Mouse (Mus musculus): ENCODE measurements at regions not wholly inside any gene's neighbourhood (a gene's known extent, or its start where the extent isn't known, plus 50 kb on each side); places are given as distances from the start of the nearest gene placed in this dataset.
A peak's percentile ranks its signal among the peaks of the same experiment; 100 is the strongest.

DNA sequence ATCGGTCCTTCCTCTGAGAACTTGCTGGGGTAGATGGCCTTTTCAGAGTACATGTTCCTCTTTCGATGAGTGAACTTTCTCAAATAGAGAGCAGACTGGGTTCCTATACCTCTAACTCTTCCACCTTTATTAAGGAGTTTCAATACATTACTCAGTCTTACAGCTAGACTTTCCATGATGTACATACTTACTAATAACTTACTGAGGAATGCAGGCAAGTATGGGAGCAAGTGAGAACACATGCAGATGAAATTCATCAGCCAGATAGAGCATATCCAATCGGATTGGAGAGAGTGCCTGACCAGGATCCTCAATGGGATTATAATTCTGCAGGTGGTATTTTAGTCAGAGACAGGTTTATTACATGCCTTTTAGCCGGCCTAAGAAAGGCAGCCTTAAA is 292.2 kb upstream of the Large1 start:
- no peak for DNase-seq (ENCODE audit: low read depth, low spot score)

DNA sequence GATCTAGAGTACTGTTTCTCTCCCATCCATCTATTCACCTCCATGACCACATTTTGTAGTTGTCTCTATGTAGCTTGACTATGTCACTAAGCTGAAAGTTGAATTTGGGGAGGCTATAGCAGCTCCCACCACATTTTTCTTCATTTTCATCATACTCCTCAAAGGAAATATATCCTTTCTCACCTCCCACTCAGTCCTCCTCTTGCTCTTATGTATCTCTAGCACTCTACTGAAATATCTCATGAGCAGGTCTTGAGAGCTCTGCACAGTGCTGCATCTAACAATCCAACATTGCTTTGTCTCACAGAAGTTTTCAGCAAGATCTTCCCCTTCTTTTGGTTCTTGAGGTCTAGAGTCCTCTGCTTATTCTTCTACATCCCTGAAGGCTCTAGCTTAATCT is 273.5 kb upstream of the Large1 start:
- DNase-seq (ENCODE audit: low read depth, low spot score): peak; percentile 73

DNA sequence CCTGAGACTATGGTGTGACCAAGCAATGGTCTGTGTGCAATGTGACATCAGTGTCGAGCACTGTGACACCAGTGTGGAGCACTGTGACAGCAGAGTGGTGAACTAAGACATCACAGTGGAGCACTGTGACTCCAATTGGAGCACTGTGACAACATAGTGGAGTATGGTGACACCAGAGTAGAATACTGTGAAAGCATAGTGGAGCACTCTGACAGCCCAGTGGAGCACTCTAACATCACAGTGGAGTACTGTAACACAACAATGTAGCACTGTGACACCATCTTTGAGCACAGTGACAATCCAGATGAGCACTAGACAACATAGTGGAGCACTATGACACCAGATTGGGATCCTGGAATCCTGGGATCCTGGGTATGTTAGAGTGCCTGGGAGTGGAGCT is 265.6 kb upstream of the Large1 start:
- no peak for DNase-seq (ENCODE audit: low read depth, low spot score)

DNA sequence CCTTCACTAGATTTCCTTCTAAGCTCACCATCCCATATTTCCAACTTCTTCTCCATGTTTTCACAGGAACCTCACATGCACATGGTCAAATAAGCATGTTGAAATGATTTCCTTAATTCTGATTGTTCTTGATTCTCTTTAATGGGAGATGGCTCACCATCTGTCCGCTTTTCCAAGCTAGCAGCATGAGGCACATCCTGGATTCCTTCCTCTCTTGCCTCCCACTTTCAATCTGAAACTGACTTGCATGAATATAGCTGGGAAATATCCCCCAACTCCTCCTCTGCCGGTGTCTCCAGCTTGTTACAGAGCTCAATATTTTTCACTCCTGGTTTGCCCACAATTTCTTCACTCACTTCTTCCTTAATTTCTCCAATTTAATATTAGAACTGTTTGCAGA is 261.3 kb upstream of the Large1 start:
- DNase-seq (ENCODE audit: low read depth, low spot score): peak; percentile 87

DNA sequence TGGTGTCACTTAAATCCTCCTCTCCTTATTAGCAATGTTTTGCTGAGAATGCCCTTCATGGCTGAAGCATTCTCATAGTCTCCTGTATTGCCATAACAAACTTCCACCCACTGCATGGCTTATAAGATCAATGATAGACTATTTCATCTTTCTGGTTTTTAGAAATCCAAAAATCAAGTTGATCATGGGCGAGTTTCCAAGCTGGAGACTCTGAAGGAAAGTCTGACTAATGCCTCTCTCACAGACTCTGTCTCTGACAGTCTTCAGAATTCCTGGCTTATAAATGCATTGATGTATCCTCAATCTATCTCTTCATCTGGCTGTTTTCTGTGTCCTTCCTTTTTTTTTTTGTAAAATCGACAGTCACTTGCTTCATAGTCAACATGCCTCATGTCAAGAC is 260.8 kb upstream of the Large1 start:
- DNase-seq (ENCODE audit: low read depth, low spot score): peak; percentile 67

DNA sequence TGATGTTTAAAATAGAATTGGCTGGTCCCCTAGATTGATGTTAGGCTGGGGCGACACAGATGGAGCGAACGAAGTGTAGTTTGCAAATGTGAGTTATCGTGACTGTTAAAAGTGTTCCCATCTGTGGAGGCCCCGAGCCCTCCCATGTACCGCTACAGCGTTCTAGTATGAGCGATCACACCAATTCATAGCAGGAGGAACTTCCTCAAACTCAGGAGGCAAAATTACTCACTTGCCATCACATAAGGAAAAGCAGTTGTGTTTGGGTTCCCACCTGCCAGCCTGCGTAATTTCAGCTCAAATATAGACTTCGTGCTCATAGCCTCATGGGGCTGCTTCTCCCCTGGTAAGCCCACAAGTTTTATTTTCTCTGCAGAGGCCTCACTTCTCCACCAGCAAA is 258.2 kb upstream of the Large1 start:
- DNase-seq (ENCODE audit: low read depth, low spot score): peak; percentile 93

DNA sequence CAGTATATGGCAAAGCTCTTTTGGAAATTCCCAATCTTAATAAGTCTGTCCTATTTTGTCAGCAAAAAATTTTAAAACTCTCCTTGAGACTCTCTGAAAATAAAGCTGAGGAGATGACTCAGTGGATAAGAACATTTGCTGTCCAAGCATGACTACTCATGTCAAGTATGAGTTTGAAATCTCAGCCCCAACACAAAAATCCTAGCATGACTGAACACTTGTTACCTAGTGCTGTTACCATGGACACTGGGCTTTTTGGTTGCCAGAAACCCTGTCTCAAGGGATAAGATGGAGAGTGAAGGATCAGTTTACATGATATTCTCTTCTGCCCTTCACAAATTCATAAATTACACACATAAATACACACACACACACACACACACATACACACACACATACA is 217.3 kb upstream of the Large1 start:
- DNase-seq (ENCODE audit: low read depth, low spot score): peak; percentile 48

DNA sequence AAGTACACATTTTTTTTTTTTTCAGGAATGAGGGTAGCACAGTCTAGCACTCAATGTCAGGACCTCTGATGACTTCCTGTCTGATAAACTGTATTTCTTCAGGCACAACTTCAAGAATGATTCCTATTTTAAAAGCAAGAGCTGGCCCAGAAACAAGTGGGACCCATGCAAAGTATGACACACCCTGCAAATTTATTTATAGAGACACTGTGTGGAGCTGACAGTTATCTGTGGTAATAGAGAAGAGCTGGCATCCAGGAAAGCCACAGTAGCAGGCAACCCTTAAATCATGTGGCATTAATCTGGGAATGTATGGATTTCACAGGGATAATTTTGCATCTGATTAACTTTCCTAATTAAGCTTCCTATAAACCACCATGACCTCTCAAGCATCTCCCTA is 216.6 kb upstream of the Large1 start:
- DNase-seq (ENCODE audit: low read depth, low spot score): peak; percentile 25

Measured in brain, adult 2 months (tissue).